Mouse (Mus musculus) bone marrow macrophage, adult 2 months (primary cell): ENCODE results near the gene 9530053A07Rik.

Experiments
- CTCF ChIP-seq: IDR thresholded peaks from 2 replicates; pipeline ENCODE4 v1.5.1; 2012; ENCODE audit warnings: low read depth, mild to moderate bottlenecking, low read length, moderate library complexity
- POLR2A ChIP-seq: IDR thresholded peaks from 2 replicates; pipeline ENCODE4 v1.6.1; 2012; ENCODE audit warnings: mild to moderate bottlenecking, low read depth, low read length, borderline replicate concordance

- no peak for TF ChIP-seq CTCF
- TF ChIP-seq POLR2A = no peak
Observed at GRCm38 (mm10) chr7:28114648-28115047, 14.6 kb upstream of the 9530053A07Rik start.
